Mouse (Mus musculus) CH12.LX (cell line): ENCODE data around the gene Cltc. TPM values are rescaled to one million over a fixed set of nuclear protein-coding genes. Genes with fewer than 3 reads are reported as not detected.

Experiments used
- DNase-seq: peaks from one replicate; pipeline ENCODE4 v3.0.0-alpha.2; 2013; ENCODE audit errors: extremely low read depth
- H3K27ac ChIP-seq: 2 replicates; pipeline ENCODE4 v1.5.1; 2012; ENCODE audit warnings: low read depth, mild to moderate bottlenecking, control low read depth, moderate library complexity; ENCODE audit not compliant: insufficient read depth
- H3K27me3 ChIP-seq: replicated peaks from 2 replicates; pipeline ENCODE3; 2012; ENCODE audit warnings: inconsistent platforms
- H3K36me3 ChIP-seq, 2 experiments: replicated peaks in 1 of 2; 2 replicates each; pipeline versions ENCODE3 to v1.6.1; 2012; ENCODE audit warnings: inconsistent platforms in 1 of 2, low read length in 1 of 2, mild to moderate bottlenecking in 1 of 2, mixed read lengths in 1 of 2, moderate library complexity in 1 of 2; ENCODE audit not compliant: control insufficient read depth in 1 of 2, insufficient read depth in 1 of 2
- H3K4me1 ChIP-seq, 2 experiments: 2 replicates each; pipeline ENCODE4 v1.6.1; 2012; ENCODE audit warnings: inconsistent platforms in 1 of 2, moderate library complexity in 1 of 2; ENCODE audit not compliant: insufficient read depth in 2 of 2, control insufficient read depth in 1 of 2
- H3K4me2 ChIP-seq: 2 replicates; pipeline ENCODE4 v1.6.1; 2012; ENCODE audit warnings: low read depth, mild to moderate bottlenecking, control low read depth; ENCODE audit not compliant: poor library complexity, insufficient read depth, severe bottlenecking
- H3K4me3 ChIP-seq, 3 experiments: fragments of 150-350 bp in 1 of 3; sonication (generic) in 1 of 3; replicated peaks in 1 of 3; 2 replicates each; pipeline versions ENCODE3 to v1.5.1; 2011 to 2012; ENCODE audit warnings: low read depth in 2 of 3, low read length in 2 of 3, mild to moderate bottlenecking in 2 of 3, moderate library complexity in 2 of 3, control low read depth in 1 of 3, improper control_type of control experiment in 1 of 3, inconsistent platforms in 1 of 3, mixed read lengths in 1 of 3; ENCODE audit not compliant: poor library complexity in 1 of 3
- H3K79me2 ChIP-seq: replicated peaks from 2 replicates; pipeline ENCODE4 v1.6.1; 2012; ENCODE audit warnings: mild to moderate bottlenecking, moderate library complexity; ENCODE audit not compliant: control insufficient read depth, poor library complexity, insufficient read depth, severe bottlenecking; ENCODE audit errors: extremely low read depth
- H3K9ac ChIP-seq: 2 replicates; pipeline ENCODE4 v1.6.1; 2012; ENCODE audit warnings: low read depth, mild to moderate bottlenecking, control low read depth, moderate library complexity; ENCODE audit not compliant: insufficient read depth
- H3K9me3 ChIP-seq: replicated peaks from 2 replicates; pipeline ENCODE3; 2012; ENCODE audit warnings: low read length, inconsistent platforms, mixed read lengths
- BHLHE40 ChIP-seq: IDR thresholded peaks from 2 replicates; pipeline ENCODE4 v1.6.1; 2011; ENCODE audit warnings: mild to moderate bottlenecking, low read depth, low read length, improper control_type of control experiment
- CHD1 ChIP-seq: IDR thresholded peaks from 2 replicates; pipeline ENCODE4 v1.6.1; 2012; ENCODE audit warnings: low read depth, low read length, improper control_type of control experiment, inconsistent platforms
- CHD2 ChIP-seq: IDR thresholded peaks from 2 replicates; pipeline ENCODE4 v1.6.1; 2011; ENCODE audit warnings: low read length, improper control_type of control experiment
- CTCF ChIP-seq, 2 experiments: IDR thresholded peaks in 1 of 2; conservative IDR thresholded peaks in 1 of 2; 2 replicates each; pipeline ENCODE4 v1.5.1; 2011 to 2012; ENCODE audit warnings: low read depth in 2 of 2, low read length in 2 of 2, improper control_type of control experiment in 1 of 2, inconsistent platforms in 1 of 2, mild to moderate bottlenecking in 1 of 2, moderate library complexity in 1 of 2
- EP300 ChIP-seq: IDR thresholded peaks from 2 replicates; pipeline ENCODE4 v1.6.1; 2011; ENCODE audit warnings: low read length, improper control_type of control experiment
- ETS1 ChIP-seq: conservative IDR thresholded peaks from 2 replicates; pipeline ENCODE4 v1.6.1; 2012; ENCODE audit warnings: low read depth, mild to moderate bottlenecking, inconsistent platforms, low read length, improper control_type of control experiment, moderate library complexity
- GABPA ChIP-seq: IDR thresholded peaks from 2 replicates; pipeline ENCODE4 v1.6.1; 2012; ENCODE audit warnings: low read depth, low read length, improper control_type of control experiment, inconsistent platforms; ENCODE audit not compliant: insufficient replicate concordance
- IRF4 ChIP-seq: IDR thresholded peaks from 2 replicates; pipeline ENCODE4 v1.6.1; 2014; ENCODE audit warnings: low read depth, mild to moderate bottlenecking, inconsistent platforms, low read length, improper control_type of control experiment
- JUN ChIP-seq: IDR thresholded peaks from 2 replicates; pipeline ENCODE4 v1.6.1; 2011; ENCODE audit warnings: low read depth, mild to moderate bottlenecking, low read length, improper control_type of control experiment, moderate library complexity; ENCODE audit not compliant: insufficient read depth
- JUND ChIP-seq: conservative IDR thresholded peaks from 2 replicates; pipeline ENCODE4 v1.6.1; 2011; ENCODE audit warnings: low read depth, low read length, improper control_type of control experiment
- KAT2A ChIP-seq: IDR thresholded peaks from 2 replicates; pipeline ENCODE4 v1.6.1; 2012; ENCODE audit warnings: low read length, improper control_type of control experiment, inconsistent platforms; ENCODE audit not compliant: insufficient replicate concordance
- MAFK ChIP-seq: IDR thresholded peaks from 2 replicates; pipeline ENCODE4 v1.6.1; 2011; ENCODE audit warnings: low read length, improper control_type of control experiment; ENCODE audit not compliant: insufficient replicate concordance
- MAX ChIP-seq: IDR thresholded peaks from 2 replicates; pipeline ENCODE4 v1.6.1; 2011; ENCODE audit warnings: low read length, improper control_type of control experiment
- MAZ ChIP-seq: IDR thresholded peaks from 2 replicates; pipeline ENCODE4 v1.6.1; 2012; ENCODE audit warnings: low read depth, mild to moderate bottlenecking, inconsistent platforms, low read length, improper control_type of control experiment, moderate library complexity
- MEF2A ChIP-seq: IDR thresholded peaks from 2 replicates; pipeline ENCODE4 v1.6.1; 2014; ENCODE audit warnings: low read depth, mild to moderate bottlenecking, inconsistent platforms, low read length, improper control_type of control experiment, borderline replicate concordance
- NRF1 ChIP-seq: IDR thresholded peaks from 2 replicates; pipeline ENCODE4 v1.6.1; 2014; ENCODE audit warnings: low read depth, mild to moderate bottlenecking, inconsistent platforms, low read length, improper control_type of control experiment, moderate library complexity
- PAX5 ChIP-seq: IDR thresholded peaks from 2 replicates; pipeline ENCODE4 v1.6.1; 2012; ENCODE audit warnings: low read length, inconsistent platforms, mixed read lengths
- POLR2AphosphoS2 ChIP-seq: IDR thresholded peaks from 2 replicates; pipeline ENCODE4 v1.6.1; 2011; ENCODE audit warnings: low read depth, low read length, improper control_type of control experiment
- RCOR1 ChIP-seq: conservative IDR thresholded peaks from 2 replicates; pipeline ENCODE4 v1.6.1; 2012; ENCODE audit warnings: low read depth, mild to moderate bottlenecking, inconsistent platforms, low read length, improper control_type of control experiment
- SIN3A ChIP-seq: IDR thresholded peaks from 2 replicates; pipeline ENCODE4 v1.6.1; 2012; ENCODE audit warnings: low read length, improper control_type of control experiment, inconsistent platforms
- TCF12 ChIP-seq: IDR thresholded peaks from 2 replicates; pipeline ENCODE4 v1.6.1; 2014; ENCODE audit warnings: low read depth, mild to moderate bottlenecking, inconsistent platforms, low read length, improper control_type of control experiment
- UBTF ChIP-seq: IDR thresholded peaks from 2 replicates; pipeline ENCODE4 v1.6.1; 2012; ENCODE audit warnings: low read depth, mild to moderate bottlenecking, inconsistent platforms, low read length, improper control_type of control experiment, moderate library complexity
- USF1 ChIP-seq: IDR thresholded peaks from 2 replicates; pipeline ENCODE4 v1.6.1; 2014; ENCODE audit warnings: low read depth, mild to moderate bottlenecking, inconsistent platforms, low read length, improper control_type of control experiment
- USF2 ChIP-seq: conservative IDR thresholded peaks from 2 replicates; pipeline ENCODE4 v1.6.1; 2011; ENCODE audit warnings: low read depth, low read length, improper control_type of control experiment
- ZC3H11A ChIP-seq: IDR thresholded peaks from 2 replicates; pipeline ENCODE4 v1.6.1; 2012; ENCODE audit warnings: low read depth, mild to moderate bottlenecking, inconsistent platforms, low read length, improper control_type of control experiment
- ZKSCAN1 ChIP-seq: IDR thresholded peaks from 2 replicates; pipeline ENCODE4 v1.6.1; 2012; ENCODE audit warnings: low read depth, inconsistent platforms, low read length, improper control_type of control experiment, borderline replicate concordance
- ZMIZ1 ChIP-seq: IDR thresholded peaks from 2 replicates; pipeline ENCODE4 v1.6.1; 2012; ENCODE audit warnings: low read depth, mild to moderate bottlenecking, inconsistent platforms, low read length, improper control_type of control experiment
- dilution Hi-C: fragments of 300-500 bp; cut with MboI; formaldehyde crosslinking; loops from 2 replicates; pipeline ENCODE4 v1.14.3; 2020; ENCODE audit warnings: low sequenced_read_pairs; ENCODE audit not compliant: extremely low pct_unique_long_range_greater_than_20kb, extremely low pct_ligation_motif_present
- in situ Hi-C: fragments of 300-500 bp; cut with MboI; formaldehyde crosslinking; loops from 3 replicates; pipeline ENCODE4 v1.14.3; 2019; ENCODE audit warnings: low sequenced_read_pairs, low pct_ligation_motif_present, low pct_unique_long_range_greater_than_20kb, mixed read lengths
- polyA plus RNA-seq: library from polyadenylated mRNA; unstranded; fragments of >175 nt; gene quantifications from 2 replicates; pipeline ENCODE4 v1.2.1, GENCODE M21; 2012; ENCODE audit warnings: low read depth; ENCODE audit not compliant: insufficient read length
- total RNA-seq, 2 experiments: library from RNA; depleted of rRNA; stranded (reverse); fragments of 300-350 nt in 1 of 2; fragments of >200 nt in 1 of 2; gene quantifications; 2 replicates each; pipeline ENCODE4 v1.2.3; 2012 to 2014

The Cltc gene
- total and polyA plus RNA-seq, 3 experiments: 140 to 303 (median 219) TPM

DNA sequence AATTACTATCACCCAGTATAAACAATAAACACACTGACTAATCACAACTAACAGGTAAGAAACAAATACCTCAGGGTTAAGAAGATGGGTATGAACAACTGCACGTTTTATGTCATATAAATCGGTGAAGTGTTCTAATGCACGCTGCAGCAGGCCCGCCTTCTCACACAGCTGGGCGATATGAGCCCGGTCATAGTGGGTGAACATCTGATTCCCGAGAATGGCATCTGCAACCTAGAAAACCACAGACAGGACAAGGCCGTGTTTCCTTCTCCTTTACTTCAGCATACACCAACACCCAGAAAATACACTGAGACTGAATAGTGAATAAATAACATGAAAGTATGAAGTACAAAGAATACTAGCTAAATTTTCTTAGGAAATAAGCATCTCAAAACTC, 38.0 kb downstream of the Cltc start:
- Histone ChIP-seq H3K4me2 (no peak overlapping the region; the same call in 1 of the 2 replicates), H3K4me3 (no peak overlapping the region), H3K9ac (no peak overlapping the region), H3K9me3 (no peaks in the 10 kb centered on the region), H3K4me1 (peaks cover 5 to 81% of the 10 kb centered on the region in 2 experiments; a peak in 3 of 4 replicates), H3K27ac (0 out of 2 replicates have a peak overlapping the region, but pooled peaks have one; percentile 7), H3K36me3 (peaks cover 44 to 69% of the 10 kb centered on the region in 2 experiments), H3K79me2 (peaks cover 21% of the 10 kb centered on the region), H3K27me3 (no peaks in the 10 kb centered on the region)
- in situ Hi-C loops (no loop called here), dilution Hi-C loops (no loop called here)
- TF ChIP-seq MAFK (no peak), NRF1 (no peak), ZKSCAN1 (no peak), JUND (no peak), JUN (no peak), CHD2 (no peak), GABPA (no peak), MAZ (no peak), RCOR1 (no peak), SIN3A (peak; percentile 51; the same call in 1 of the 2 replicates), EP300 (peak; percentile 78), KAT2A (no peak), MEF2A (0 out of 2 replicates have a peak, but pooled peaks have one; percentile 10), UBTF (no peak), BHLHE40 (peak; percentile 67; the same call in 1 of the 2 replicates), ZMIZ1 (no peak), ETS1 (peak; percentile 84), CTCF (conservative IDR thresholded peaks at IDR 0.05 in 1 of 2, IDR thresholded peaks at IDR 0.05 in 1 of 2; ENCODE audit: low read depth in 2 of 2, low read length in 2 of 2) (no peak), TCF12 (peak; percentile 57), IRF4 (no peak)
- DNase-seq: peak; percentile 73

DNA sequence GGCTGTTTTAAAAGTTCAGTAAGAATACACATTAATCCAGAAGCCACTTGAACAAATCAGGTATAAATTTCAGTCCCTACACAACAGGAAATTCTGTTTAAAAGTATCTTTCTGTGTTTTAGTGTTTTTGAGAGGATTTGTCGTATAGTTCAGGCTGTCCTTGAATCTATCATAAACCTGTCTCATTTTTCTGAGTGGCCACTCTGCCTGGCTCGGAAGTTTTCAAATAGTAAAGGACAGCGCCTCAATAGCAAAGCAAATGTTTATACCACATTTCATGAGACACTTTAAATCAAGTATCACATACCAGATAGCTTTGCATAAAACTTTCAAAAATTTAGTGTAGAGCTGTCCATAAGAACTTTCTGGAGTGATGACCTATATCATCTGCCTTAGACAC, 39.0 kb downstream of the Cltc start:
- H3K27me3 ChIP-seq: no peaks in the 10 kb centered on the region
- no peak overlapping the region; the same call in 1 of the 2 replicates for H3K27ac ChIP-seq
- in situ Hi-C loops: no loop called here
- H3K36me3 ChIP-seq: peaks cover 44 to 70% of the 10 kb centered on the region in 2 experiments
- dilution Hi-C loops: no loop called here
- peak overlapping the region; percentile 80 for H3K9ac ChIP-seq
- peak overlapping the region; percentile 79; the same call in 1 of the 2 replicates for H3K4me2 ChIP-seq
- DNase-seq: no peak
- peaks cover 6 to 85% of the 10 kb centered on the region in 2 experiments; a peak in 3 of 4 replicates for H3K4me1 ChIP-seq
- no peaks in the 10 kb centered on the region for H3K9me3 ChIP-seq
- peaks cover 28% of the 10 kb centered on the region for H3K79me2 ChIP-seq
- TF ChIP-seq SIN3A: 0 out of 2 replicates have a peak, but pooled peaks have one; percentile 30
- TF ChIP-seq ZC3H11A: no peak
- peak; percentile 69; the same call in 1 of the 2 replicates for TF ChIP-seq POLR2AphosphoS2
- peak; percentile 57; the same call in 1 of the 2 replicates for TF ChIP-seq CHD1
- no peak for TF ChIP-seq USF1
- no peak for TF ChIP-seq JUND
- no peak for TF ChIP-seq USF2
- TF ChIP-seq MAX: no peak
- no peak for TF ChIP-seq MEF2A
- TF ChIP-seq MAFK: 0 out of 2 replicates have a peak, but pooled peaks have one; percentile 5
- no peak for TF ChIP-seq PAX5
- TF ChIP-seq, all 38 proteins: peak for 4
- no peak overlapping the region for H3K4me3 ChIP-seq
